Mouse (Mus musculus): Measurements from ENCODE around the gene Erf. TPM values are rescaled to one million over a fixed set of nuclear protein-coding genes. Genes with fewer than 3 reads are reported as not detected.

The Erf gene
- total RNA-seq, 2 experiments from 2014 or later, result 47.5 to 50.4 TPM

DNA sequence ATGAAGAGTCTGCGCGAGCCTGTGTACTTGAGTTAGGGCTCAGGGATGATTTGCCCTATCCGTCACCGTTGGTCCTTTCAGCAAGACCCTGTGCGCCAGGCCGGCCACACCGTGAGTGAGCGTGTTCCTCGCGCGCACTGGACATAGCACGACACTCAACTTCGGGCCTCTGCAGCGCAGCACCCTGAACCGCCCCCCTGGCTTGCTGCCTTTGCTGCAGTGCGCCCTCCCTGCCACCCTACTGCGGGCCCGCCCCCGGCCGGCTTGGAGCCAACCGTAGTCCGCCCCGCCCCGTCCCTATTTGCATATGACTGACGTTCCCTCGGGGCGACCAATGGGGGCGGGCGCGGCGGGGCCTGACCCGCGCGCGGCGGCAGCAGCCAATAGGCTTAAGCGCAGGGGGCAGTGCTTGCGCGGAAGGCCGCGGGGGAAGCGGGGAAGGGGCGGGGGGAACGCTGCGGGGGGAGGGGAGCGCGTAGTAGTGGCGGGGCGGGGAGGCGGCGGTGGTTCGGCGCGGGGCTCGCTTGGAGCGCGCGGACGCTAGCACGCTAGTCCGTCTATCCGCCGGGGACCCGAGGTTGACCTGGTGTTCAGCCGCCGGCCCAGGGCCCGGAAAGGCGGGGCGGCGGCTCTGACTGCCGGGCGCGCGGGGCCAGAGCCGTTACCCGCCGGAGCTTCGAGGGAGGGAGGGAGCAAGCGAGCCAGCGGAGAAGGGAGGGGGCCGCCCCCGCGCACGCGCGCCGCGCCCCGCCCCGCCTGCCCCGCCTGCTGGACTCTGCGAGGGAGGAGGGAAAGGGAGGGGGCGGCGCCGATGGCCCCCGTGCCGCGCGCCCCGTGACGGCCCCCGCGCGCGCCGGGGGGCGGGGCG lies 31.4 kb upstream of the Erf start:
- DNase-seq (ENCODE audit: low spot score in 2 of 2), result peak; percentile 99

DNA sequence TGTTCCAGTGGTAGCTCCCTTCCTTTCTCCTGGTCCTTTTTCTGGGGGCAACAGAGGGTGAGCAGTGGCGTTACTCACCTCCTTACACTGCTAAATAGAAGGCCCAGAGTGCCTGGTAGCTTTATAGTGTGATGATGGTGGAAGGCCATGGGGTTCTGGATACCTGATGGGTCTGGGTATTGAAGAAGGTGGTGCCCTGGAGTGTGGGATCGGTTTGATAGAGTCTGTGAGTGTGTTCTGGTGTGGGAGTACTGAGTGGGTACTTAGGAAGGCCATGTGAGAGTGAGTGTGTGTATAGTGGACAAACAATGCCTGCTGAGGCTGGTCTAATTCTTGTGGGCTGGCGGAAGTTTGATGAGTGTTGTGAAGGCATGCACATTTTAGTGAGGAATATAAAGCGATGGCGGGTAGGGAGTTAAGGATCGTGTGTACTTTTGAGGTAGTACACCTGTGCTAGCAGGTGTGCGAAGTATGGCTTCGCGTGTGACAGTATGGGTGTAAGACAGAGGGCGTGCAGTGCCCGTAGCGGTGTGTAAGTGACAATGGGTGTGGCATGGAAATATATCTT lies 30.7 kb upstream of the Erf start:
- DNase-seq (ENCODE audit: low spot score in 2 of 2), result no peak

DNA sequence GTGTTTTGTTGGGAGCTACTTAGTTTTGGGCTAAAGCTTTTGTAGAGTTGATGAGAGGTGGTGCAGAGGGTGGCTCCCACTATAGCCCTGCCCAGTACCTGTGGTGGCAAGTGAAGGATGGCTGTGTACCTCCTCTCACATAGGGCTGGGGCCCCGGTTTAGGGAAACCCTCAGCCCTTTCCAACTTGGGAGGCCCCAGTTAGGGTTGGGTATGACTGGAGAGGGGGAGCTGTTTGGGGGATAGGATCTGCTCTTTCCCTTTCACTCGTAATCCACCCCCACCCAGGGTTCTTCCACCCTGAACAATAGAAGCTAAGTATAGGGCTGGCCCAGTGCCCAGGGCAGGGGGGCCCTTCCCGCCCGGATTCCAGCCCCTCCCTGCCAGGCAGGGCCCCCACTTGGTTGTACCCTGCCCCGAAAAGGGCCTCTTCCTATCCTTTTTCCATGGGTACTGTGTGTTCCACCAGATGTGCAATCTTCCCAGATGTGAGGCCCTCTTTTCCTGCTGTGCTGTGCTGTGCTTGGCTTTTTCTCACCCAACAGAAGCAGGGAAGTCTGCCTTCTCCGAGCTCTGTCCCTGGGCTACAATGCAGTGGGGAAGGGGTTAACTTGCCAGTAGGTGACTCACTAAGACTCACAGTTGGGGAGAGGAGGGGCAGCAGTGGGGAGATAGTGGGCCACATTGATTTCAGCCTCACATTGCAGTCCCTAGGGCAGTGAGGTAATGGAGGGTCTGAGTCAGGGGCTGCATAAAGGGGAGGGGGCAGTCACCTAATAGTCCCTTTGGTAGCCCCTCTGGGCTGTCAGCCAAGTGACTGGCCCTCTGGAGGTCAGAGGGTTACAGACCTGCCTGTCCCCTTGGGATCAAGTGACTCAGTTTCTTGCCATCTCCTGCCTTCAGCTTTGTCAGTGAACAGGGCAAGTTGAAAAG lies 29.6 kb upstream of the Erf start:
- DNase-seq (ENCODE audit: low spot score in 2 of 2), result peak in 1 of 2 experiments; percentile 33

DNA sequence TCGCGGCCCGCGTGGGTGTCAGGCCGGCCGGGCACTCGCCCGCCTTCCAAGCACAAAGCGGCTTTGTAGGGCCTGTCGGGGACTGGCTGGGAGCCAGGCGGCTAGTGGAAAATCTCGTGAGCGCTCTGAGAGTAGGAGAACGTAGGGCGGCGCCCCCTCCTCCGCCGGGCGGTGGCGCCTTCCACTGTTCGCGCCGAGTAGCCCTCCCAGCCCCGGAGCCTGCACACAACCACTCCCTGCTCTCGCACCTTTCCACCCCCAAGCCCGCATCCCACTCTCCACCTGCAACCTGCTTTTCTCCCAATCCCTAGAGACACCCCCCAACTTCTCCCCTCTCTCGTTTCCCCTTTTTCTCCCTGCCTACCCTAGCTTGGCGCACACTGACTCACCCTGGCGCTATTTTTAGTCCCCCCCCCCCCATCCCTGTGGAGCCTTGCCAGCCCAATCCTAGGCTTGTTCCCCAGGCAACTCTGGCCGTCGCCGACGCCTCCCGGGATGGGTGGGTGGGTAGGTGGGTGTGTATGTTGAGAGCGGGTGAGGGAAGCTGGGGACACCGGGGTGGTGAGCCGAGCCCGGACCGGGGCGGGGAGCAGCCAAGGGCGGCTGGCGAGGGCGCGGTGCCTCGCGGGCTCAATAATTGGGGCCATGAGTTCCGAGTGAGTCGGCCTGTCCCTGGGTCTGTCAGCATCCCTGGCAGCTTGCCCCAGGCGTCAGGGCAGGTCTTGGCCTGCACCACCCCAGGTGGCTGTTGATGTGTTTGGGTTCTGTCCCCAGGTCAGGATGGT lies 28.7 kb upstream of the Erf start:
- DNase-seq (ENCODE audit: low spot score in 2 of 2), result peak; percentile 62 to 66

DNA sequence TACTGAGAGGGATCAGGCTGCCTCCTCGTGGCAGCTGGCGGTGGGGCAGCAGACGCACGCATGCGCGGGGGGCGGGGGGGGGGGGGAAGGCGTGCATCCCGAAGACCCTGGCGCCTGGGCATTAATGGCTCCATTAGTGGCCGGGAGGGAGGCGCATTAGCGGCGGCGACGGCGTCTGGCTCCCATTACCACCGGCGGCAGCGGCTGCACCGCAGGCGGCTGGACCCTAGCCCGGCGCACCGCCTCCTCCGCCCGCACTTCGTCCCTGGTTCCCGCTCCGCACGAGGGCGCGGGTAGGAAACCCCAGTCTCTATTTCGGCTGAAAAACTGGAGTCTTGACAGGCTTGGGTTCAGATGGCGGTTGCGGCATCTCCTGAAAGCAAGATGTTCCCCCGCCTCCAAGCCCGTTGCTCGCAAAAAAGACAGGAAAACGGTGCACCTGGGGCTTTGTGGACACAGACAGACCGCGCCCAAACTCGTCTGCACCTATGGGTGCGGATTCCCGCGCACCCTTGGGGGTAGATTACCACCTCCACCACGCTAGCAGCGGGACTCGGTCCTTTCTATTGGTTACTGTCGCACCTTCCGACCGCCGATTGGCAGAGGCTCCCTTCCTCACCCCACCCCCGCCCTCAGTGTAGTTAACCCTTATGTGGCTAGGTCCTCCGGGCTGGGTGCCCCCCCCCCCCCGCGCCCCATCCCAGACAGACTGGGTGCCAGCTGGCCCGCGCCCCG lies 27.9 kb upstream of the Erf start:
- peak in 1 of 2 experiments; percentile 60 for DNase-seq (ENCODE audit: low spot score in 2 of 2)

DNA sequence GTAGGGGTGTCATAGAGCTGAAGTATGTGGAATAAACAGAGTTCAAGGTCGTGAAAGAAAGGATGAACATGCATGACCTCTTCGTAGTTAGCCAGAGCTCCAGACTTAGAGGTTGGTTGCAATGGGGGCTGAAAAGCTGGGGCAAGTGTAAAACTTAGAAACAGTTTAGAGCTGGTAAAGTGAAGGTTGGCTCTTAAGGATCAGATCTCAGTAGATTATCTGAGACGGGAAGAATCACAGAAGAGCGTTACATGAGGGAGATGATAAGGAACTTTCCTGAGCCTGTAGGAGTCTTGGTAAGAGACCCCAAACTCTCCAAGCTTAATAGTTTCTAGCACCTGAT lies 27.4 kb upstream of the Erf start:
- DNase-seq (ENCODE audit: low spot score in 2 of 2), result no peak

DNA sequence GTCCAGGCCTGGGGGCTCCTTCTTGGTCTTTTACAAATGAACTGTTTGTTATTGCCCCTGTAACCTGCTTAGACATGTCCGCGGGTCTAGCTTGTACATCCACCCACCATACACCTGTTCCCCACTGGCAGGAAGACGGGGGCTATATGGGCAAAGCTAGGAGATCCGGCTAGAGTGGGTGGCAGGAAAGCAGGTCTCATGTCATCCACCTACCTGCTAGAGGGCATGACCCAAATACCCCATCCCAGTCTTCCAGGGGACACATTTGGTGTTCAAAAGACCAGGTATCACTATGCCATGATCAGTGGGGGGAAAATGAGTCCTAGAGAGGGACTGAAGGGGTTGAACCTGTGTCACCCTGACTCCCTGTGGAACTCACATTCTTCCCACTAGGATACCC lies 26.8 kb upstream of the Erf start:
- no peak for DNase-seq (ENCODE audit: low spot score in 2 of 2)

DNA sequence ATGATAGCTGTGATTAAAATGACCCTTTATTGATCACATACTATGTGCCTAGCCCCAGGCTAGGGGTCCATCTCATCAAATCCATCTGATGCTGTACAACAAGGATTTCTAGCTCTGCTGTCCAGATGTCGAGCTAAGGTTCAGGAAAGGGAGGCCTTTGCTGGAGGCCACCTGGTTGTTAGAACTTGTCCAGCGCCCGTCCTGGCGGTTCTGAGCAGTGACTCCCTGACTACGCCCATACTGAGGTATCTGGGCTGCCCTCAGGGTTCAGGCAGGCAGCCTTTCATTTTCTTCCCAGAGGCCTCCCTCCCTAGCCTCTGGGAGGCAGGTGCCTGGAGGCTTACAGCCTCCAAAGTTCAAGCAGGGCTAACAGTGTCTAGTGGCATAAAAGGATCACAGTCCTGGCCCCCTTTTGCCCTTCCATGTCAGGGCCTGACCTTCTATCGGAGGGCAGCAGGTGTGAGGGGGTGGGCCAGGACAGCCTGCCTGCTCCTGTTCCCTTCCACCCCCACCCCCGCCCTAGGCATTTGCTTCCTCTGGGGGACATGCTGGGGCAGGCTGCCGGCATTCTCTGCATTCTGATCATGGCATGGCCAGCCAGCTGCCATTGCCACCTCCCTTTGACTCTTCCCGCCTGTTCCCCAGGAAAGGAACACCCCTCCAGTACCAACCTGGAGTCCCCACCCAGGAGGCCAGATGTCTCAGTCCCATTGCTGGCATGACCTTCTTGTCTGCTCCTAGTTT lies 25.2 kb upstream of the Erf start:
- no peak for DNase-seq (ENCODE audit: low spot score in 2 of 2)

DNA sequence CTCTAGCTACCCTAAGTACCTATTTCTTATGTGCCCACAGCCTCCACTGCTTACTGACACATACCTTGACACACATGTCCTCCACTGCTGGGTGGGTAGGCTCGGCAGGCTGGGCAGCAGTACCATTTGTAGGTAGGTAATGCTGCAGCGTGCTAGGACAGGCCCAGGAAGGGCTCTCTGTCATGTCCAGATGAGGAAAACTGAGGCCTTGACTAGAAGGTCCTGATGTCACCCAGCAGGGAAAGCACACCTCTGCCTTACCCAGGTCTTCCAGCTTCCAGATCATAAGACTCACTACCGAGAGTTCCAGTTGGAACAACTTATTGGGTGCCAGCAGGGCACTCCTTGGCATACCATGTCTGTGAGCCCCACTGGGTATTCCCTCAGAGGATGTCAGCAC lies 24.4 kb upstream of the Erf start:
- DNase-seq (ENCODE audit: low spot score in 2 of 2), result no peak

DNA sequence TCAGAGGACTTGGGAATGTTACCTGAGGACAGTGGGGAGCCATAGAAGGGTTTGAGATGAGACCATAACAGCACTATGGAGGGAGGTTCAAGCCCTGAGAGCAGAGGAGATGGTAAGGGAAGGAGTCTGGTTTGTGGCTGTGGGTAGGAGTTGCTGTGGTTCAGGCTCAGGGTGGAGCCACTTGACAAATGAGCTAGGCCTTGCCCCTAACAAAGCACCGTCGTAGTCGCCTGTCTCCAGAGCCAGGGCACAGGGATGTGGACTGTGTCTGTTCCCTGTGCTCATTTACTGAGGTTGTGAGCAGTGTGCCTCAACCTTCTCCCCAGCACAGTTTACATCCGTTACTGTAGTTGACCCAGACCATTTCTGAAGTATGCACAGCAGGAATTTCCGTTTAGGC lies 24.0 kb upstream of the Erf start:
- DNase-seq (ENCODE audit: low spot score in 2 of 2), result no peak

DNA sequence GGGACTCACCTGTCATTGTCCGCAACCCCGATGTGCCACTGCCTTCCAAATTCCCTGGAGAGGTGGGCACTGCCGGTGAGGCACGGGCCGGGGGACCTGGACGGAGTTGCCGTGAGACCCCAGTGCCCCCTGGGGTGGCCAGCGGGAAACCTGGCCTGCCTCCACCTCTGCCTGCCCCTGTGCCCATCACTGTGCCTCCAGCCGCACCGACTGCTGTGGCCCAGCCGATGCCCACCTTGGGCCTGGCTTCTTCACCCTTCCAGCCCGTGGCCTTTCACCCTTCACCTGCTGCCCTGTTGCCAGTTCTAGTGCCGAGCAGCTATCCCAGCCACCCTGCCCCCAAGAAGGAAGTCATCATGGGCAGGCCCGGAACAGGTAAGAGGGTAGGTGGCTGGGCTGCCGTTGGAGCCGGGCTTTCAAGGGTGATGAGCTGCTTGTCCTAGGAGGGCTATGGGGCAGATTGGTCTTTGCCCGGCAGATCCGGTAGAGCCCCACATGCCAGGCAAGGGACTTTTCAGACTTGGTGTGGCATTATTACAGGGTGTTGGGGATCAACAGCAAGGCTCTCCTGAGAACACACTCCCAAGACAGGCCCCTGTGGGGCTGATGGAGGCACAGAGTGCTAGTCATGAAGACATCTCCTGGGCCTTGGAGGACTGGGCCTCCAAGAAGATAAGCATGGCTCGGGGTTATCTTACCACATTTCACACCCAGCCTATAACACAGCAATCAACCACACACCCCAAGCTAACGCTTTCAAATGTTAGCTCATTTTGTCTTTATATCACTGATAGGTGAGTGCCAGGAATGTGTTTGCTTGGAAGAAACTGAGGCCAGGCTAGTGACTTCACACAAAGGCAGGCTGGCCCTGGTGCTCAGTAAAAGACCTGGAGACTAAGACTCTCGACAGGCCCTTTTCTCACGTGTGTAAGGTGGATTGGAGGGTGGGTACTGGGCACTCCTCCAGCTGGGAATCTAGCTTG lies 23.0 kb upstream of the Erf start:
- DNase-seq (ENCODE audit: low spot score in 2 of 2), result no peak

DNA sequence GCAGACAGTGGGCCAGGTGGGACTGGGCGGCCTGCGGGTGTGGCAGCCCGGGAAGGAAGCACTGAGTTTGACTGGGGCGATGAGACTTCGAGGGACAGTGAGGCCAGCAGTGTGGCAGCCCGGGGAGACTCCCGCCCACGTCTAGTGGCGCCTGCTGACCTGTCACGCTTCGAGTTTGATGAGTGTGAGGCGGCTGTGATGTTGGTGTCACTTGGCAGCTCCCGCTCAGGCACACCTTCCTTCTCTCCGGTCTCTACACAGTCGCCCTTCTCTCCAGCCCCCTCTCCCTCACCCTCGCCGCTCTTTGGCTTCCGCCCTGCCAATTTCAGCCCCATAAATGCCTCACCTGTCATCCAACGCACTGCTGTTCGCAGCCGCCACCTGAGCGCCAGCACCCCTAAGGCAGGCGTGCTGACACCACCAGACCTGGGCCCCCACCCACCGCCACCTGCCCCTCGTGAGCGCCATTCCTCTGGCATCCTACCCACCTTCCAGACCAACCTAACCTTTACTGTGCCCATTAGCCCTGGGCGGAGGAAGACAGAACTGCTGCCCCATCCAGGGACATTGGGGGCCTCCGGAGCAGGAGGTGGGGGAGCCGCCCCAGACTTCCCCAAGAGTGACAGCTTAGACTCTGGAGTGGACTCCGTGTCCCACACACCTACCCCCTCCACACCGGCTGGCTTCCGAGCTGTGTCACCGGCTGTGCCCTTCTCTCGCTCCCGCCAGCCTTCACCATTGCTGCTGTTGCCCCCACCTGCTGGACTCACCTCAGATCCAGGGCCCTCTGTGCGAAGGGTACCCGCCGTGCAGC lies 22.1 kb upstream of the Erf start:
- no peak for DNase-seq (ENCODE audit: low spot score in 2 of 2)

DNA sequence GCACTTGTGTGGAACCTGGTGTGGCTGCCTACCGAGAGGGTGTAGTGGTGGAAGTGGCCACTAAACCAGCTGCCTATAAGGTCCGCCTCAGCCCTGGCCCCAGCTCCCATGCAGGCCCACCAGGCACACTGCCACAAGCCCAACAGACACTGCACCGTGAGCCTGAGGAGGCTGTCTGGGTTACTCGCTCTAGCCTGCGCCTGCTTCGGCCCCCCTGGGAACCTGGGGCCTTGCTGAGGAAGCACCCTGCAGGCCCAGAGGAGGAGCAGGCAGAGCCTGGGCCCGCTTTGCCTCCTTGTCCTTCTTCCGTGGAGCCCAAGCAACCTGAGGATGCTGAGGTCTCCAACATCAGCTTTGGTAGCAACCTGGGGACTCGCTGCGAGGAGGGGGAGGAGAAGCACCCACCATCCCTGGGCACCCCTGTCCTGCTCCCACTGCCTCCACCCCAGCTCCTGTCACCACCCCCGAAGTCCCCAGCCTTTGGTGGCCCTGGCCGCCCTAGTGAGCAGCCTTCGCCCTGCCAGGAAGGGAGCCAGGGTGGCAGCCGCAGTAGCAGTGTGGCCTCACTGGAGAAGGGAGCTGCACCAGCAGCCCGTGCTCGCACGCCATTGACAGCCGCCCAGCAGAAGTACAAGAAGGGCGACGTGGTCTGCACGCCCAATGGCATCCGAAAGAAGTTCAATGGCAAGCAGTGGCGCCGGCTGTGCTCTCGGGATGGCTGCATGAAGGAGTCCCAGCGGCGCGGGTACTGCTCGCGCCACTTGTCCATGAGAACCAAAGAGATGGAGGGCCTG lies 21.3 kb upstream of the Erf start:
- DNase-seq (ENCODE audit: low spot score in 2 of 2), result no peak

DNA sequence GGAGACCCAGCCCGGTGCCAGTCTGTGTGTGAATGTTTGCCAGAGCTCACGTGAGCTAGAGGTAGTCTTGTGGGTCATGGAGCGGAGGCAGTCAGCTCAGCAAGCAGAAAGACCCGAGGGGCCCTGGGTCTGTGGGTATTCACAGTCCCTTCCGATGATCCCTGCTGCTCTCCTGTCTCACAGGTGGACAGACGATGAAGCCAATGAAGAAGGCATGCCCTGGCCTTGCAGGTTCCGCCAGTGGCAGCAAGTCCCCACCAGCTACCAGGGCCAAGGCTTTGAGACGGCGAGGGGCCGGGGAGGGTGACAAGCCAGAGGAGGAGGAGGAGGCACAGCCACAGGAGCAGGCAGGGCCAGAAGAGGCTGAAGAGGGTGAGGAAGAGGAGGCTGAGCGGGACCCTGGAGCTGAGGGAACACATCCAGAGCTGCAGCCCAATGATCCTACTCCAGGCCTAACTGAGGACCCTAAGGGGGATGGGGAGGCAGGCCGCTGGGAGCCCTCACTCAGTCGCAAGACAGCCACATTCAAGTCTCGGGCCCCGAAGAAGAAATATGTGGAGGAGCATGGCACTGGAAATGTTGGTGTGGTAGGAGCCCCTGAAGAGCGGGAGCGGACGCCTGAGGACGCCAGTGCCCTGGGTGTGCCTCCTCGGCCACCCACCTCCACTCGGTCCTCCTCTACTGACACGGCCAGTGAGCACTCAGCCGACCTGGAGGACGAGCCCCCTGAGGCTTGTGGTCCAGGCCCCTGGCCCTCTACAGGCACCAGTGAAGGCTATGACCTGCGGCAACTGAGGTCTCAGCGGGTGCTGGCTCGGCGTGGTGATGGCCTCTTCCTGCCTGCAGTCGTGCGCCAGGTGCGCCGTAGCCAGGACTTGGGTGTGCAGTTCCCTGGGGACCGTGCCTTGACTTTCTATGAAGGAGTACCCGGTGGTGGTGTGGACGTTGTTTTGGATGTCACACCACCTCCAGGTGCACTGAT lies 20.4 kb upstream of the Erf start:
- DNase-seq (ENCODE audit: low spot score in 2 of 2), result no peak

DNA sequence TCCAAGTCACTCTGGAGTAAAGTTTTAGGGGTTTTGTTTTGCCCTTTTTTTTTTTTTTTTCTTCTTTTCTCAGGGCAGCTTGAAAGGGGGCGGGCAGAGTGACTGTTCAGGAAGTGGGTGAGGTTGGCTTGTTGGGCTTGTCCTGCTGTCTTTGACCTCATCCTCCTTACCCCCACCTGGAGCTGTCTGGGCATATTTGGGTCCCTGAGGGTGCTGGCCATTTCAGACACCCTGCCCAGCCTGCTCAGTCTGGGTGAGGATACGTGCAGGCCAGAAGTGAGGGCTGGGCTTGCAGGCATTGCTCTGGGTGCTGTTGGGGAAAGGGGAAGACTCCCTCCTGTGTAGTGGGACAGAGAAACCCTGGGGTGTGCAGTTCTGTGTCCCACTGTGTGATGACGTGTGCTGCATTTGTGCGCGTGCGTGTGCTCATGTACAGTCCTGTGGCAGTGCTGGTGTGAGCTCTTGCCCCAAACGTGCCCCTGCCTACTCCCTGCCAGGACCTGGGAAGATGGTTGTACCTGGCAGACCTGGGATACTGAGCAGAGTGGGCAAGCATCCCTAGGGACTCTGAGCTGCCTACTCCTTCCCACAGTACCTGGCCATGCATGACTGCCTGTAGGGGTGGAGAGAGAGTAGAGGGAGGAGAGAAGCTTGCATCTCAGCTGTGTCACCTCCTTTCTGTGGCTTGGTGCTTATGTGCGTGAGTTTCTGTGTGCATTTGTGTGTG lies 19.1 kb upstream of the Erf start:
- DNase-seq (ENCODE audit: low spot score in 2 of 2), result no peak

All from adrenal gland, postnatal 4 days (tissue).